Mouse (Mus musculus) hindbrain, embryonic 16.5 days (tissue): Measurements from ENCODE around the gene Ralbp1. TPM values are rescaled to one million over a fixed set of nuclear protein-coding genes. Genes with fewer than 3 reads are reported as not detected.

Source experiments
- ATAC-seq: fragments of 200-750 bp; cut with Nextera tagmentation; 2 replicates; pipeline ENCODE4 v1.8.0; 2017; ENCODE audit warnings: moderate TSS enrichment, moderate library complexity
- H3K27ac ChIP-seq: fragments of 300-500 bp; sonication (generic); 2 replicates; pipeline ENCODE4 v1.5.1; 2014; ENCODE audit warnings: low read depth, mild to moderate bottlenecking, control low read depth, low read length, moderate library complexity
- H3K27me3 ChIP-seq: fragments of 300-500 bp; sonication (generic); replicated peaks from 2 replicates; pipeline ENCODE4 v1.6.1; 2014; ENCODE audit warnings: low read length; ENCODE audit not compliant: control insufficient read depth, insufficient read depth
- H3K36me3 ChIP-seq: fragments of 300-500 bp; sonication (generic); 2 replicates; pipeline ENCODE4 v1.6.1; 2014; ENCODE audit warnings: mild to moderate bottlenecking, low read length, moderate library complexity, mixed read lengths; ENCODE audit not compliant: control insufficient read depth, insufficient read depth
- H3K4me1 ChIP-seq: fragments of 300-500 bp; sonication (generic); 2 replicates; pipeline ENCODE4 v1.6.1; 2014; ENCODE audit warnings: low read depth, low read length; ENCODE audit not compliant: control insufficient read depth, insufficient read depth
- H3K4me2 ChIP-seq: fragments of 300-500 bp; sonication (generic); 2 replicates; pipeline ENCODE4 v1.6.1; 2014; ENCODE audit warnings: mild to moderate bottlenecking, low read length, control low read depth, moderate library complexity
- H3K4me3 ChIP-seq: fragments of 300-500 bp; sonication (generic); 2 replicates; pipeline ENCODE4 v1.5.1; 2014; ENCODE audit warnings: mild to moderate bottlenecking, low read length, control low read depth, moderate library complexity
- H3K9ac ChIP-seq: fragments of 300-500 bp; sonication (generic); 2 replicates; pipeline ENCODE4 v1.6.1; 2014; ENCODE audit warnings: low read depth, mild to moderate bottlenecking, control low read depth, low read length, moderate library complexity
- H3K9me3 ChIP-seq: fragments of 300-500 bp; sonication (generic); 2 replicates; pipeline ENCODE4 v1.6.1; 2014; ENCODE audit warnings: mild to moderate bottlenecking, low read length, moderate library complexity; ENCODE audit not compliant: control insufficient read depth
- WGBS: fragments of 180-500 bp; shearing (Covaris S2); extraction: QIAGEN DNeasy Blood & Tissue Kit; methylation state at CpG from one replicate; pipeline ENCODE4 v1.1.7; 2014; 5-methylcytosine and 5-hydroxymethylcytosine counted together
- polyA plus RNA-seq: library from polyadenylated mRNA; unstranded; fragments of >200 nt; fragmentation: Nextera tagmentation; extraction: Ambion mirVana; gene quantifications from 2 replicates; pipeline ENCODE4 v1.2.1, GENCODE M21; 2015

Ralbp1 gene
- polyA plus RNA-seq, 1 experiment from 2014 or later, result 58.3 TPM

DNA sequence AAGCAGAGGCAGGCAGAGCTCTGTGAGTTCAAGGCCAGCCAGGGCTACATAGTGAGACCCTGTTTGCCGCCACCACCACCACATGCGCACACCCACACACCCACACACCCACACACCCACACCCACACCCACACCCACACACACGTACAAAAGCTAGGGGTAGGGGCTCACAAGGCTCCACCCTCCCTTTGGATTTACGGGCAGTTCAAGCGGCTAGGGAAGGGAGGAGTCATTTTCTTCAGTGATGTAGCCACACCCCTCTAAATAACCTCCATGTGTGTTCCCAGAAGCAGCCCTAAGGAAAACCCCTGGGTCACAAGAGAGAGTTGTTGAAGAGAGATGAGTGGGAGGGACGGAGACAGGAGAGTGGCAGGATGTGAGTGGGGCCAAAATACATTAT lies 8.6 kb downstream of the Ralbp1 start:
- no peak overlapping the region for H3K27ac ChIP-seq
- 73% methylated on average over 6 of the region's 6 CpGs for WGBS
- H3K27me3 ChIP-seq, result no peaks in the 10 kb centered on the region
- no peak for ATAC-seq
- H3K9me3 ChIP-seq, result no peaks in the 10 kb centered on the region
- no peaks in the 10 kb centered on the region for H3K36me3 ChIP-seq
- H3K4me1 ChIP-seq, result peaks cover 11% of the 10 kb centered on the region
- no peak overlapping the region for H3K4me2 ChIP-seq
- H3K4me3 ChIP-seq, result no peak overlapping the region
- no peak overlapping the region for H3K9ac ChIP-seq

- WGBS, result 93% methylated on average over 11 of the region's 11 CpGs
- ATAC-seq, result no peak
- peaks cover 9% of the 10 kb centered on the region for H3K4me1 ChIP-seq
Measured at GRCm38 (mm10) chr17:65873834-65874233, 11.8 kb downstream of the Ralbp1 start.

DNA sequence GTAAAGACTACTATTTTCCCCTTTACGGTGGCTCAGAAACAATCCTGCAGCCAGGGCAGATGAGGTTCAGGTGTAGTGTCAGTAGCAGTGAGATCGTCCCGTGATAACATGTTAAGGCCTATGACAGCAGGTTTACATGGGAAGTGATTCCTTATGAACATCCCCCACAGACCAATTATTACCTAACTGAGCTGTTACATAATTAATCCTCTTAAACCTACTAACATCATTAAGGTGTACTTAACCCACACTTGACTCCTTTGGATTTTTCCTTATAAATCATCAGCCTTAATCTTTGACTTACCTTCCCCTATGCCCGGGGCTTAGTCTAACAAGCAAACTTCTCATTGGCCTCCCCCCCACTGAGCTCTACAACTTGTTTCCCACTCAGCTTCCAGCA lies 12.4 kb downstream of the Ralbp1 start:
- Histone ChIP-seq H3K36me3 (no peaks in the 10 kb centered on the region), H3K9ac (no peak overlapping the region), H3K4me1 (peaks cover 9% of the 10 kb centered on the region), H3K27me3 (no peaks in the 10 kb centered on the region), H3K4me2 (no peak overlapping the region), H3K9me3 (no peaks in the 10 kb centered on the region), H3K27ac (no peak overlapping the region), H3K4me3 (no peak overlapping the region)
- no peak for ATAC-seq
- 84% methylated on average over 4 of the region's 4 CpGs for WGBS

More at GRCm38 (mm10) chr17:65873834-65874233, 11.8 kb downstream of the Ralbp1 start:
- Histone ChIP-seq H3K27ac (no peak overlapping the region), H3K4me2 (no peak overlapping the region), H3K4me3 (no peak overlapping the region), H3K27me3 (no peaks in the 10 kb centered on the region), H3K9ac (no peak overlapping the region), H3K36me3 (no peaks in the 10 kb centered on the region), H3K9me3 (no peaks in the 10 kb centered on the region)

DNA sequence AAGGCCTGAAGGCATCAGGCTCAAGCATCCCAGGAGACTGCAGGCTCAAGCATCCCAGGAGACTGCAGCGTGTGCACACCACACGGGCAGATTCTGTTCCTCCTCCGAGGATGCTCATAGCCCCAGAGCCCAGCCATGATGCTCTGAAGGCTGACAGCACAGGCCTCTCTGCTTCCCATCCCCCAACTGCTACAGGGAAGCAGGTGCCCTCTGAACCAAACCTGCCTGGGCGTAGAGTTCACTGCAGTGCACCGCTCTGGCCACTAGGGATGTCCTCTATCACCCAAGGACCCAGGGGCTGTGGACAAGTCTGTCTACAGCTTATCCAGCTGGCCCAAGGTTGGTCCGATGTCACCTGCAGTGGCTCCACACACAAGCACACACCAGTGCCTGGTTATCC lies 12.9 kb downstream of the Ralbp1 start:
- H3K36me3 ChIP-seq, result no peaks in the 10 kb centered on the region
- peak; percentile 41; the same call in 1 of the 2 replicates for ATAC-seq
- H3K4me3 ChIP-seq, result no peak overlapping the region
- WGBS, result 29% methylated on average over 6 of the region's 6 CpGs
- H3K27ac ChIP-seq, result no peak overlapping the region
- H3K4me2 ChIP-seq, result no peak overlapping the region
- H3K9ac ChIP-seq, result no peak overlapping the region
- H3K9me3 ChIP-seq, result no peaks in the 10 kb centered on the region
- peaks cover 9% of the 10 kb centered on the region for H3K4me1 ChIP-seq
- H3K27me3 ChIP-seq, result no peaks in the 10 kb centered on the region

DNA sequence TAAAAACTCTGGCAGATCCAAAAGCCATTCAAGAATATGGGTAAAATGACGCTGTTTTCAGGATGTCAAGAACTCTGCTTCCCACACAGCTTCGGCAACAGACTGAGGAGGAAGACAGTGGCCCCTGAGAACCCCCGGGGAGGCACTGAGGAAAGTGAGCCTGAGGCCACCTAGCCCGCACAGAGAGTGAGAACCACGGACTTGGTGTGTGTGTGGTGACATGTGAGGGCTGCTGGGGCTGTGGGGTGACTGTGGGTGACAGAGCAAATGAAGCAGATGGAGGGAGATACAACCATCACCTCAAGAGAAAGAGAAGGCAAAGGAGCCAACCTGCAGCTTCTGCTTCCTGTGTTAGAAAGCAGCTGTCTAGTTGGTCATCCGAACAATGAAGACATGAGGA lies 13.5 kb downstream of the Ralbp1 start:
- Histone ChIP-seq H3K9ac (no peak overlapping the region), H3K9me3 (no peaks in the 10 kb centered on the region), H3K36me3 (no peaks in the 10 kb centered on the region), H3K4me1 (peaks cover 9% of the 10 kb centered on the region), H3K27ac (no peak overlapping the region), H3K4me2 (no peak overlapping the region), H3K27me3 (no peaks in the 10 kb centered on the region), H3K4me3 (no peak overlapping the region)
- no peak for ATAC-seq
- WGBS, result 63% methylated on average over 6 of the region's 6 CpGs

- Histone ChIP-seq H3K9ac (no peak overlapping the region), H3K9me3 (no peaks in the 10 kb centered on the region), H3K27me3 (no peaks in the 10 kb centered on the region), H3K4me2 (no peak overlapping the region), H3K4me1 (peaks cover 9% of the 10 kb centered on the region), H3K4me3 (no peak overlapping the region), H3K27ac (no peak overlapping the region), H3K36me3 (no peaks in the 10 kb centered on the region)
- WGBS, result 47% methylated on average over 5 of the region's 5 CpGs
- no peak for ATAC-seq
Measured at GRCm38 (mm10) chr17:65871641-65872041, 14.0 kb downstream of the Ralbp1 start.

DNA sequence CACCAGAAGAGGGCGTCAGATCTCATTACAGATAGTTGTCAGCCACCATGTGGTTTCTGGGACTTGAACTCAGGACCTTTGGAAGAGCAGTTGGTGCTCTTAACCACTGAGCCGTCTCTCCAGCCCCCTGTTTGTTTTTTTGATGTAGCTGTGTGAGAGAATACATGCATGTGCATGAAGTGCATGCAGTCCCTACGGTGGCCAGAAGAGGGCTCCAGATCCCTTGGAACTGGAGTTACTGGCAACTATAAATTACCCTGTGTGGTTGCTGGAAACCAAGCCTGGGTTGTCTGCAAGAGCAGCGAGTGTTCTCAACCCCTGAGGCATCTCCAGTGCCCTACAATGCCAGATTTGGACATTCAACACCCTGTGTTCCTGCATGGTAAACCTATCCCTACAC lies 15.5 kb downstream of the Ralbp1 start:
- Histone ChIP-seq H3K36me3 (no peaks in the 10 kb centered on the region), H3K9me3 (no peaks in the 10 kb centered on the region), H3K27me3 (no peaks in the 10 kb centered on the region), H3K4me3 (no peak overlapping the region), H3K4me2 (no peak overlapping the region), H3K9ac (no peak overlapping the region), H3K4me1 (peaks cover 9% of the 10 kb centered on the region), H3K27ac (no peak overlapping the region)
- WGBS, result 37% methylated on average over 4 of the region's 4 CpGs
- no peak for ATAC-seq

- H3K4me1 ChIP-seq, result peaks cover 9% of the 10 kb centered on the region
- WGBS, result 94% methylated on average over 10 of the region's 10 CpGs
- H3K4me3 ChIP-seq, result no peak overlapping the region
- H3K27me3 ChIP-seq, result no peaks in the 10 kb centered on the region
- H3K36me3 ChIP-seq, result no peaks in the 10 kb centered on the region
- no peak for ATAC-seq
- H3K9me3 ChIP-seq, result no peaks in the 10 kb centered on the region
- no peak overlapping the region for H3K27ac ChIP-seq
- H3K9ac ChIP-seq, result no peak overlapping the region
- H3K4me2 ChIP-seq, result no peak overlapping the region
Measured at GRCm38 (mm10) chr17:65869720-65870119, 15.9 kb downstream of the Ralbp1 start.

GRCm38 (mm10) chr17:65867996-65868395 lies 17.6 kb downstream of the Ralbp1 start:
- peaks cover 4% of the 10 kb centered on the region; the same call in 1 of the 2 replicates for H3K36me3 ChIP-seq
- H3K4me3 ChIP-seq, result no peak overlapping the region
- H3K27me3 ChIP-seq, result no peaks in the 10 kb centered on the region
- 87% methylated on average over 5 of the region's 5 CpGs for WGBS
- no peaks in the 10 kb centered on the region for H3K9me3 ChIP-seq
- no peak overlapping the region for H3K4me2 ChIP-seq
- ATAC-seq, result no peak
- H3K27ac ChIP-seq, result no peak overlapping the region
- H3K9ac ChIP-seq, result no peak overlapping the region
- peaks cover 9% of the 10 kb centered on the region for H3K4me1 ChIP-seq

GRCm38 (mm10) chr17:65866201-65866600 lies 19.4 kb downstream of the Ralbp1 start:
- no peak overlapping the region for H3K27ac ChIP-seq
- H3K4me3 ChIP-seq, result no peak overlapping the region
- no peak for ATAC-seq
- H3K9ac ChIP-seq, result no peak overlapping the region
- no peak overlapping the region for H3K4me2 ChIP-seq
- WGBS, result 85% methylated on average over 3 of the region's 3 CpGs
- H3K36me3 ChIP-seq, result peaks cover 4% of the 10 kb centered on the region; the same call in 1 of the 2 replicates
- no peaks in the 10 kb centered on the region for H3K4me1 ChIP-seq
- H3K9me3 ChIP-seq, result no peaks in the 10 kb centered on the region
- H3K27me3 ChIP-seq, result no peaks in the 10 kb centered on the region
